Mouse (Mus musculus) liver, adult 2 months (tissue): Measurements from ENCODE around the gene Rcn3.

Source experiments
- CTCF ChIP-seq: fragments of 200-500 bp; IDR thresholded peaks from 2 replicates; pipeline ENCODE4 v1.5.1; 2011; ENCODE audit warnings: low read depth, low read length, control low read depth
- POLR2A ChIP-seq: fragments of 200-500 bp; IDR thresholded peaks from 2 replicates; pipeline ENCODE4 v1.6.1; 2011; ENCODE audit warnings: low read length, control low read depth; ENCODE audit not compliant: insufficient read depth; ENCODE audit errors: extremely low read depth

DNA sequence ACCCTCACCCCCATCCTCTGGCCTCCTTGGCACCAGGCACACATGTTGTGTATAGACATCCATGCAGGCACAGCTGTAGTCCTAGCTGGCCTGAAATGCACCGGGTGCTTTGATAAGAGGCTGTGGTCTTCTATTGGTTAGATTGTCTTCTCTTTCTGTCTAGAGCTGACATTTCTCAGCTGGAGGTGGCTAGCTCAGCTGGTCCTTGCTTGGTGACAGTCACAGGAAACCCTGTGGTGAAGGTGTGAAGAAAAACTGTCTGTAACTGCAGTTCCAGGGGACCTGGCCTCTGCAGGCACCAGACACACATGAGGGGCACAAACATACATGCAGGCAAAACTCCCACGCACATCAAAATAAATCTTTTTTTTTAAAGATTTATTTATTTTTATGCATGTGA, 22.4 kb downstream of the Rcn3 start:
- TF ChIP-seq CTCF (no peak), POLR2A (no peak)
